Mouse (Mus musculus) left cerebral cortex, postnatal 10 days (tissue): ENCODE results near the gene Efcab3. TPM values are rescaled to one million over a fixed set of nuclear protein-coding genes. Genes with fewer than 3 reads are reported as not detected.

Experiments used
- total RNA-seq, 2 experiments: library from RNA; stranded (reverse); gene quantifications; 2 replicates each; pipeline ENCODE4 v1.2.3; 2021

Gene Efcab3
- total RNA-seq, 2 experiments from 2014 or later = 1.7 to 2.0 TPM

Other genes with a start within 250 kb of the Efcab3 start
- 10 to 100 TPM; 19.7 to 21.6 TPM for gene Mettl2, start 62.8 kb downstream of the Efcab3 start, total RNA-seq
- gene Gm10842, start 83.3 kb downstream of the Efcab3 start, total RNA-seq = not detected
- gene Tlk2, start 115.2 kb downstream of the Efcab3 start, total RNA-seq = 10 to 100 TPM; 47.5 to 49.6 TPM
- 10 to 100 TPM in 1 of 2 experiments, 1 to 10 TPM in 1; 8.5 to 11.2 TPM for gene Mrc2, start 229.1 kb downstream of the Efcab3 start, total RNA-seq